Mouse (Mus musculus) olfactory bulb, adult 2 months (tissue): ENCODE measurements around the gene Zfp408.

Experiments
- CTCF ChIP-seq: fragments of 200-500 bp; IDR thresholded peaks from 2 replicates; pipeline ENCODE4 v1.5.1; 2012; ENCODE audit warnings: low read depth, mild to moderate bottlenecking, low read length, moderate library complexity; ENCODE audit not compliant: insufficient read depth
- POLR2A ChIP-seq: fragments of 200-500 bp; IDR thresholded peaks from 2 replicates; pipeline ENCODE4 v1.6.1; 2012; ENCODE audit warnings: mild to moderate bottlenecking, low read depth, low read length, moderate library complexity; ENCODE audit not compliant: insufficient read depth

GRCm38 (mm10) chr2:91655388-91655787, 5.8 kb upstream of the Zfp408 start:
- no peak for TF ChIP-seq CTCF
- TF ChIP-seq POLR2A = no peak
